Mouse (Mus musculus): ENCODE data around the gene Actl10. TPM values are rescaled to one million over a fixed set of nuclear protein-coding genes. Genes with fewer than 3 reads are reported as not detected.

Actl10 gene
- polyA plus RNA-seq, 1 experiment from 2014 or later, result 0.55 TPM

DNA sequence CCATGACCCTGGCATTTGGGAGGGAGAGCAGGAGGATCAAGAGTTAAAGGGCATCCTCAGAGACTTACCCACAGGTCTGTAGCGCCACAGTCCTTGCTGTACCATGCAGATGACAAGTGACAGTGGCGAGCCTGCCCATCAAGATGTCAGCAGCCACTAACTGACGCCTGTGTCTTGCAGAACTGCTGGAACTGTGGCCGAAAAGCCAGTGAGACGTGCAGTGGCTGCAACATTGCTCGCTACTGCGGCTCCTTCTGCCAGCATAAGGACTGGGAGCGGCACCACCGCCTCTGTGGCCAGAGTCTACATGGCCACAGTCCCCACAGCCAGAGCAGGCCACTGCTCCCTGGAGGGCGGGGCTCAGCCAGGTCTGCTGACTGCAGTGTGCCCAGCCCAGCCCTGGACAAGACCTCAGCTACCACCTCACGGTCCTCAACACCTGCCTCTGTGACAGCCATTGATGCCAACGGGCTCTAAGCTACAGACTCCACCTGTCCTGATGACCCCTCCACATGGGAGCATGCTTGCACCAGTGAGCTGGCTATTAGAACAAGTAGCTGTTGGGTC is 16.8 kb upstream of the Actl10 start:
- peaks cover 66% of the 10 kb centered on the region for H3K36me3 ChIP-seq
- WGBS, result 94% methylated on average over 12 of the region's 12 CpGs

DNA sequence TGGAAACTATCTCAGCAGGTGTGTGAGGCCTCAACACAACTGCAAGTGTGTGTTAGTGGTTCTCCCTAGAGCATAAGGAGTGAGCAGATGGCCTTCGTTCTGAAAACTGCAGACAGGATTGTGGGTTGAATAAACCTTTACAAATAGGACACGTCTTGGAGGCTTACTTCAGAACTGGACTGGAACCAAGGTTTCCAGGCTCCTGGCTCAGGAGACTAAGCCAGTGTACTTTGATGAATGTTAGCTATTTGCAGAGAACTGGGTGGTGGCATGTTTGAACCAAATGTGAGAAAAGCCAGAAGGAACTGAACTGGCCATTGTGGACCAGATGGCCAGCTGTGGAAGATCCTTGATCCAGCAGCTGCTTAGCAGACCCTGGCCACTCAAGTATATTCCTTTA is 13.3 kb upstream of the Actl10 start:
- WGBS, result 45% methylated on average over 2 of the region's 2 CpGs
- Histone ChIP-seq H3K27me3 (no peaks in the 10 kb centered on the region), H3K4me2 (replicated peaks) (no peak overlapping the region), H3K9me3 (no peaks in the 10 kb centered on the region), H3K27ac (peak overlapping the region; percentile 67), H3K9ac (replicated peaks) (no peak overlapping the region), H3K4me3 (replicated peaks) (no peak overlapping the region), H3K36me3 (peaks cover 50% of the 10 kb centered on the region), H3K4me1 (replicated peaks) (peaks cover 28% of the 10 kb centered on the region)
- ATAC-seq, result no peak

More for the DNA sequence above, 16.8 kb upstream of the Actl10 start:
- Histone ChIP-seq H3K9ac (replicated peaks) (no peak overlapping the region), H3K27ac (no peak overlapping the region), H3K27me3 (no peaks in the 10 kb centered on the region), H3K9me3 (no peaks in the 10 kb centered on the region), H3K4me2 (replicated peaks) (no peak overlapping the region), H3K4me1 (replicated peaks) (peaks cover 31% of the 10 kb centered on the region), H3K4me3 (replicated peaks) (no peak overlapping the region)
- peak; percentile 16; the same call in 1 of the 2 replicates for ATAC-seq

DNA sequence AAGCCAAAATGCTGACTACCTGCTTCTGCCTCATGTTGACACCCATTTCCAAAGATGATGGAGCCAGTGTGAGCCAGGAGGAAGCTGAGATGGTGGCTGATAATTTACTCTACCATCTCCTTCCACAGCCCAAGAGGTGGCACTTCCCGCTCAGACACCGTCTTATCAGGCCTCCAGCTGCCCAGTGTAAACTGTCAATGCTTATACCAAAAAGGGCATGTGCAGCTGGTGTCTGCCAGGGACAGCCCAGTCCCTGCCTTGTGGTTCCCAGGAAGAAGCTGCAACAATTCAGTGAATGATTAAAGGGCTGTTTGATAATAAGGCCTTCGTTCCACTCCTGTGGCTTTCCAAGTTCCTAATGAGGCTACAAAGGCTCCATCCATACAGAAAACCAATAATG is 12.9 kb upstream of the Actl10 start:
- no peak overlapping the region for H3K4me2 ChIP-seq (replicated peaks)
- peaks cover 26% of the 10 kb centered on the region for H3K4me1 ChIP-seq (replicated peaks)
- H3K9ac ChIP-seq (replicated peaks), result no peak overlapping the region
- 53% methylated on average over 3 of the region's 3 CpGs for WGBS
- peaks cover 47% of the 10 kb centered on the region for H3K36me3 ChIP-seq
- no peak for ATAC-seq
- H3K27me3 ChIP-seq, result no peaks in the 10 kb centered on the region
- no peaks in the 10 kb centered on the region for H3K9me3 ChIP-seq
- H3K4me3 ChIP-seq (replicated peaks), result no peak overlapping the region
- peak overlapping the region; percentile 67 for H3K27ac ChIP-seq

DNA sequence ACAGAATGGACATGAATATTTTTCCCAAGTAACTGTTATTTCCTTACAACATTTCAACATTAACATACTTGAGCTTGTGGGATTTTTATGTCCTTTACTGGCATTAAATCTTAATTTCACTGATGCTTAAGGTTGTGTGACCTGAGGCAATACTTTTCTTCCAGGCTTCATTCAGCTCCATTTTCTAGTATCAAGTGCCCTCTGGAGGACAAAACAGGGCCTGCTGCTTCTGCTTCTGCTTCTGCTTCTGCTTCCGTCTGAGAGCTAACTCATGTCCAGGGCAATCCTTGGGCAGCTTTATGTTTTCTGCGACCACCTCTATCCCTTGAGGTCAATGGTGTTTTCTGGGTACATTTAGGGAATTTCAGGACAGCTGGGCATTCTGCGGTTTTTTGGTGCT is 11.9 kb upstream of the Actl10 start:
- Histone ChIP-seq H3K4me1 (replicated peaks) (peaks cover 26% of the 10 kb centered on the region), H3K27me3 (no peaks in the 10 kb centered on the region), H3K27ac (no peak overlapping the region; the same call in 1 of the 2 replicates), H3K9ac (replicated peaks) (no peak overlapping the region), H3K9me3 (no peaks in the 10 kb centered on the region), H3K4me2 (replicated peaks) (no peak overlapping the region), H3K4me3 (replicated peaks) (no peak overlapping the region), H3K36me3 (peaks cover 41% of the 10 kb centered on the region)
- no peak for ATAC-seq
- WGBS, result 68% methylated on average over 3 of the region's 3 CpGs

GRCm38 (mm10) chr2:154541630-154542029 is 9.9 kb upstream of the Actl10 start:
- no peak for ATAC-seq
- 83% methylated on average over 2 of the region's 2 CpGs for WGBS

GRCm38 (mm10) chr2:154543567-154544347 is 7.8 kb upstream of the Actl10 start:
- peak; percentile 43; the same call in 1 of the 2 replicates for ATAC-seq
- H3K9ac ChIP-seq (replicated peaks), result no peak overlapping the region
- 84% methylated on average over 9 of the region's 9 CpGs for WGBS
- no peak overlapping the region for H3K4me3 ChIP-seq (replicated peaks)
- H3K4me1 ChIP-seq (replicated peaks), result peaks cover 12% of the 10 kb centered on the region
- no peak overlapping the region for H3K4me2 ChIP-seq (replicated peaks)
- no peaks in the 10 kb centered on the region for H3K27me3 ChIP-seq
- H3K9me3 ChIP-seq, result no peaks in the 10 kb centered on the region
- peak overlapping the region; percentile 65 for H3K27ac ChIP-seq
- H3K36me3 ChIP-seq, result peaks cover 9% of the 10 kb centered on the region

More at GRCm38 (mm10) chr2:154541630-154542029, 9.9 kb upstream of the Actl10 start:
- Histone ChIP-seq H3K27ac (no peak overlapping the region), H3K4me3 (replicated peaks) (no peak overlapping the region), H3K4me1 (replicated peaks) (peaks cover 26% of the 10 kb centered on the region), H3K27me3 (no peaks in the 10 kb centered on the region), H3K9ac (replicated peaks) (no peak overlapping the region), H3K4me2 (replicated peaks) (no peak overlapping the region), H3K9me3 (no peaks in the 10 kb centered on the region), H3K36me3 (peaks cover 23% of the 10 kb centered on the region)

DNA sequence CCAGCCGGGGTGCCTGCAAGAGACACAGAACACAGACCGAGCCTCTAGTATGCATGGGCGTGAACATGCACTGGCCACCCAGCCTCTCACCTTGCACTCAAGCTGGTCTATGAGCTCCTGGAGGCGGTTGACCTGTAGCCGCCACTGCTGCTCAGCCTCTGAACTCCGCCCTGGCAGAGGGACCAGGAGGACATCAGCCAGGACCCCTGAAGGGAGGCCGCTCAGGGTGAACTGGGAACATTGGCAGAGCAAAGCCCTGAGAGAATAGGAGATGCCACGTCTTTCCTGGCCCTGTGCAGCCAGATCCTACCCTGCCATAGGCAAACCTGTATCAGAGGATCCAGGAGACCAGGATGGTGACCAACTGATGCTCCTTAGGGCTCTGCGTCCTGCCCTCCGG is 4.9 kb upstream of the Actl10 start, which contains the start of gene 1700003F12Rik:
TSS of gene 1700003F12Rik (plus strand) at position 375 of the 400 bp plus-strand sequence.
- Histone ChIP-seq H3K9ac (replicated peaks) (no peak within 1 kb of the TSS), H3K9me3 (no peaks in the 10 kb centered on the region), H3K36me3 (0 out of 2 replicates have a peak, but pooled peaks cover under 1% of the 10 kb centered on the region), H3K4me1 (replicated peaks) (peaks cover 15% of the 10 kb centered on the region), H3K27ac (no peak within 1 kb of the TSS; the same call in 1 of the 2 replicates), H3K4me3 (replicated peaks) (no peak within 1 kb of the TSS), H3K4me2 (replicated peaks) (no peak within 1 kb of the TSS), H3K27me3 (peaks cover 20% of the 10 kb centered on the region)
- no peak for ATAC-seq
- 92% methylated on average over 10 of the region's 10 CpGs for WGBS

GRCm38 (mm10) chr2:154548688-154549087 is 2.9 kb upstream of the Actl10 start:
- H3K9me3 ChIP-seq, result no peaks in the 10 kb centered on the region
- peaks cover 27% of the 10 kb centered on the region for H3K4me1 ChIP-seq (replicated peaks)
- WGBS, result 53% methylated on average over 3 of the region's 3 CpGs
- H3K9ac ChIP-seq (replicated peaks), result no peak overlapping the region
- H3K27ac ChIP-seq, result no peak overlapping the region
- no peaks in the 10 kb centered on the region for H3K36me3 ChIP-seq
- H3K27me3 ChIP-seq, result peaks cover 33% of the 10 kb centered on the region
- ATAC-seq, result no peak
- no peak overlapping the region for H3K4me3 ChIP-seq (replicated peaks)
- peak overlapping the region; percentile 82; the same call in 1 of the 2 replicates for H3K4me2 ChIP-seq (replicated peaks)

DNA sequence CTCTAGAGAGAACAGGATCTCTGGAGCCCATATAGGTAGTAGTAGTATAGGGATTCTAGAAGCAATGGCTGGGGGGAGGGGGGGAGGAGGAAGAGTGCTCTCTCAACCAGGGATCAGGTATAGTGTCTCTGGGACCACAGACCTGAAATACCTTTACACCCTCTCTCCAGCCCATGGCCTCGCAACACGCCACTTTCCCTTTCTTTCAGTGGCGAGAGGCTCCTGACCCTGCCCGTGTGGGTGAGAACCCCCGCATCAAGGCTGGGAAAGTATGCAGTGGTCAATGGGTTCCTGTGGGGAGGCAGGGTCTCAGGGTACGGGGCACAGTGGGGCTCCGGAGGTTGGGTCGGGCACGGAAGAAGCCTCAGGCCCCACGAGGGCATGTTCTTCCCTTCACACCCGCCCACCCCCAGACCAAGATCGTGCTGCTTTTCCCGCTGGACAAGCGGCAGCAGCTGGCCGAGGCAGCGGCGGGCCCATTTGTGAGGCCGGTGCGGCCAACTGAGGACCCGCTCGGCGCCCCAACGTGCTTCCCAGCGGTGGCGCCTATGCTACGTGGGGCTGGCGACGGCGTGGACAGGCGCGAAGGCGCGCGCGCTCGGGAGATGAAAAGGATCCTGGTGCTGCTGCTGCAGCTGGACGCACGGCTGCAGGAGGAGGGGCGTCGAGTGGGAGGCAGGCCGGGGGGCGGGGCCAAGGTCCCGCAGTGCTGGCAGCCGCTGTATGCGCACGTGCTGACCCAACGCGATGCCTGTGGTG is 2.3 kb upstream of the Actl10 start:
- H3K4me1 ChIP-seq (replicated peaks), result peaks cover 27% of the 10 kb centered on the region
- peak overlapping the region; percentile 82 for H3K4me2 ChIP-seq (replicated peaks)
- no peaks in the 10 kb centered on the region for H3K9me3 ChIP-seq
- no peak overlapping the region for H3K27ac ChIP-seq
- peaks cover 33% of the 10 kb centered on the region for H3K27me3 ChIP-seq
- peak; percentile 79 for ATAC-seq
- no peaks in the 10 kb centered on the region for H3K36me3 ChIP-seq
- 2% methylated on average over 46 of the region's 48 CpGs for WGBS
- peak overlapping the region; percentile 47 for H3K4me3 ChIP-seq (replicated peaks)
- H3K9ac ChIP-seq (replicated peaks), result peak overlapping the region; percentile 65

GRCm38 (mm10) chr2:154549886-154550189 is 1.7 kb upstream of the Actl10 start:
- Histone ChIP-seq H3K9me3 (no peaks in the 10 kb centered on the region), H3K4me1 (replicated peaks) (peaks cover 27% of the 10 kb centered on the region), H3K9ac (replicated peaks) (peak overlapping the region; percentile 65), H3K36me3 (no peaks in the 10 kb centered on the region), H3K27ac (no peak overlapping the region), H3K27me3 (peaks cover 33% of the 10 kb centered on the region), H3K4me2 (replicated peaks) (peak overlapping the region; percentile 82), H3K4me3 (replicated peaks) (peak overlapping the region; percentile 47)
- 14% methylated on average over 20 of the region's 20 CpGs for WGBS
- ATAC-seq, result peak; percentile 51

- Histone ChIP-seq H3K4me1 (replicated peaks) (peaks cover 27% of the 10 kb centered on the region), H3K27ac (no peak overlapping the region), H3K4me3 (replicated peaks) (no peak overlapping the region), H3K36me3 (no peaks in the 10 kb centered on the region), H3K9me3 (no peaks in the 10 kb centered on the region), H3K4me2 (replicated peaks) (no peak overlapping the region), H3K9ac (replicated peaks) (no peak overlapping the region), H3K27me3 (peaks cover 33% of the 10 kb centered on the region)
- no peak for ATAC-seq
- WGBS, result 85% methylated on average over 2 of the region's 2 CpGs
Measured at GRCm38 (mm10) chr2:154550937-154551336, 639 bp upstream of the Actl10 start.

- Histone ChIP-seq H3K27ac (no peak overlapping the region), H3K4me3 (replicated peaks) (no peak overlapping the region), H3K9me3 (no peaks in the 10 kb centered on the region), H3K4me1 (replicated peaks) (peaks cover 28% of the 10 kb centered on the region), H3K36me3 (no peaks in the 10 kb centered on the region), H3K27me3 (peaks cover 33% of the 10 kb centered on the region), H3K9ac (replicated peaks) (no peak overlapping the region), H3K4me2 (replicated peaks) (peak overlapping the region; percentile 36)
- no peak; the same call in 1 of the 2 replicates for ATAC-seq
- WGBS, result 29% methylated on average over 21 of the region's 21 CpGs
Measured at GRCm38 (mm10) chr2:154551927-154552326, 351 bp downstream of the Actl10 start.

All from midbrain, embryonic 13.5 days (tissue).